23 mouse cellular contexts compared by ENCODE assay signal in genomic region chr11:57953694-57954093, GRCm38 (mm10). TPM values are rescaled to one million over a fixed set of nuclear protein-coding genes. Genes with fewer than 3 reads are reported as not detected.
DNase-seq lines count a peak whose midpoint lies in the region; ATAC-seq and TF ChIP-seq lines count a peak whose summit lies in the region.
"Had no signal": no experiment of that assay in that cellular context is flagged by ENCODE, and none has a peak within 500 bp of the region (broad histone marks: within the 10 kb centered on the region; RNA-seq: fewer than 3 reads in every experiment).

No protein-coding gene starts in this region.

- no peaks in the 10 kb centered on the region for H3K9me3 ChIP-seq in erythroblast, embryonic 14.5 days (ENCODE audit: control insufficient read depth, low read length)
- no peaks in the 10 kb centered on the region for H3K9me3 ChIP-seq in intestine, embryonic 16.5 days (ENCODE audit: control insufficient read depth, low read length)
- no peaks in the 10 kb centered on the region for H3K9me3 ChIP-seq in intestine, embryonic 15.5 days
- no peaks in the 10 kb centered on the region for H3K9me3 ChIP-seq in liver, embryonic 13.5 days (replicated peaks)
- no peaks in the 10 kb centered on the region for H3K9me3 ChIP-seq in stomach, embryonic 15.5 days
- H3K9me3 ChIP-seq: forebrain, embryonic 13.5 days; midbrain, embryonic 10.5 days; neural tube, embryonic 15.5 days had no signal

- H3K4me1 ChIP-seq in erythroblast, embryonic 14.5 days (ENCODE audit: control insufficient read depth): peaks cover 88% of the 10 kb centered on the region
- H3K4me1 ChIP-seq in intestine, embryonic 16.5 days (ENCODE audit: control insufficient read depth, insufficient read depth, low read length): no peaks in the 10 kb centered on the region
- peaks cover 4% of the 10 kb centered on the region; the same call in 1 of the 2 replicates for H3K4me1 ChIP-seq in intestine, embryonic 15.5 days (replicated peaks)
- H3K4me1 ChIP-seq in liver, embryonic 13.5 days (replicated peaks): peaks cover 94% of the 10 kb centered on the region
- no peaks in the 10 kb centered on the region for H3K4me1 ChIP-seq in stomach, embryonic 15.5 days
- no peaks in the 10 kb centered on the region for H3K4me1 ChIP-seq in cerebellum, adult 2 months (ENCODE audit: control insufficient read depth, insufficient read depth, low read length)
- H3K4me1 ChIP-seq: forebrain, embryonic 13.5 days; midbrain, embryonic 10.5 days; neural tube, embryonic 15.5 days had no signal

- H3K27ac ChIP-seq in intestine, embryonic 16.5 days (ENCODE audit: low read length): no peak overlapping the region
- no peak overlapping the region for H3K27ac ChIP-seq in intestine, embryonic 15.5 days
- H3K27ac ChIP-seq in liver, embryonic 13.5 days: peak overlapping the region; percentile 97
- H3K27ac ChIP-seq in stomach, embryonic 15.5 days: peak overlapping the region; percentile 48; the same call in 1 of the 2 replicates
- no peak overlapping the region for H3K27ac ChIP-seq in cerebellum, adult 2 months (ENCODE audit: insufficient read depth, low read length)
- H3K27ac ChIP-seq: forebrain, embryonic 13.5 days; hindbrain, embryonic 14.5 days; kidney, postnatal 0 days; left cerebral cortex, adult 2 months; midbrain, embryonic 10.5 days; neural tube, embryonic 15.5 days had no signal

- no peak for DNase-seq in liver, embryonic 13.5 days
- no peak for DNase-seq in left cerebral cortex, adult 9 months (ENCODE audit: low spot score in 2 of 2)
- DNase-seq in cerebellum, adult 2 months: no peak
- DNase-seq: adrenal gland, postnatal 25 days; cerebellum, adult 9-10 months; gastrocnemius, postnatal 10 days; heart, postnatal 4 days; kidney, adult 2 months; left cerebral cortex, postnatal 4 days; lung, adult 18-20 months; lung, postnatal 10 days; thymus, postnatal 25 days had no signal

- ATAC-seq in erythroblast, adult 5-6 weeks (replicated peaks; ENCODE audit: low FRiP score, poor library complexity, severe bottlenecking): no peak
- peak; percentile 27; the same call in 1 of the 2 replicates for ATAC-seq in intestine, embryonic 16.5 days
- no peak for ATAC-seq in intestine, embryonic 15.5 days
- ATAC-seq in liver, embryonic 13.5 days (ENCODE audit: low read depth): no peak
- ATAC-seq in stomach, embryonic 15.5 days (ENCODE audit: insufficient read depth, low FRiP score, low read depth): no peak
- ATAC-seq: forebrain, embryonic 13.5 days had no signal

- no peak for TF ChIP-seq POLR2A in cerebellum, adult 2 months (IDR thresholded peaks at IDR 0.05; ENCODE audit: borderline replicate concordance, insufficient read depth, low read length)

- H3K4me2 ChIP-seq in intestine, embryonic 16.5 days (ENCODE audit: low read depth, low read length): no peak overlapping the region
- H3K4me2 ChIP-seq in intestine, embryonic 15.5 days (replicated peaks): no peak overlapping the region
- H3K4me2 ChIP-seq in liver, embryonic 13.5 days: peak overlapping the region; percentile 66; the same call in 1 of the 2 replicates
- no peak overlapping the region for H3K4me2 ChIP-seq in stomach, embryonic 15.5 days
- H3K4me2 ChIP-seq: forebrain, embryonic 13.5 days; hindbrain, embryonic 14.5 days; neural tube, embryonic 15.5 days had no signal

- peak overlapping the region; percentile 56 for H3K4me3 ChIP-seq in erythroblast, embryonic 14.5 days (replicated peaks)
- H3K4me3 ChIP-seq in intestine, embryonic 16.5 days (ENCODE audit: low read length): no peak overlapping the region
- no peak overlapping the region for H3K4me3 ChIP-seq in intestine, embryonic 15.5 days (replicated peaks)
- no peak overlapping the region for H3K4me3 ChIP-seq in liver, embryonic 13.5 days (replicated peaks)
- H3K4me3 ChIP-seq in stomach, embryonic 15.5 days (replicated peaks): no peak overlapping the region
- H3K4me3 ChIP-seq in cerebellum, adult 2 months (replicated peaks; ENCODE audit: insufficient read depth, low read depth, low read length): no peak overlapping the region
- H3K4me3 ChIP-seq: forebrain, embryonic 13.5 days; left cerebral cortex, adult 2 months; midbrain, embryonic 10.5 days; neural tube, embryonic 15.5 days had no signal

- H3K9ac ChIP-seq in intestine, embryonic 16.5 days (ENCODE audit: low read depth, low read length): no peak overlapping the region
- no peak overlapping the region for H3K9ac ChIP-seq in intestine, embryonic 15.5 days
- peak overlapping the region; percentile 78 for H3K9ac ChIP-seq in liver, embryonic 13.5 days
- H3K9ac ChIP-seq in stomach, embryonic 15.5 days: no peak overlapping the region
- H3K9ac ChIP-seq: forebrain, embryonic 13.5 days; hindbrain, embryonic 14.5 days; neural tube, embryonic 15.5 days had no signal

- H3K36me3 ChIP-seq in erythroblast, embryonic 14.5 days (ENCODE audit: control insufficient read depth): peaks cover 8% of the 10 kb centered on the region
- H3K36me3 ChIP-seq in intestine, embryonic 16.5 days (ENCODE audit: control insufficient read depth, insufficient read depth, low read length): no peaks in the 10 kb centered on the region
- H3K36me3 ChIP-seq in intestine, embryonic 15.5 days: no peaks in the 10 kb centered on the region
- no peaks in the 10 kb centered on the region for H3K36me3 ChIP-seq in liver, embryonic 13.5 days
- H3K36me3 ChIP-seq in stomach, embryonic 15.5 days: no peaks in the 10 kb centered on the region
- H3K36me3 ChIP-seq: midbrain, embryonic 10.5 days; neural tube, embryonic 15.5 days had no signal

- WGBS in intestine, embryonic 16.5 days: 55% methylated on average over 7 of the region's 7 CpGs
- WGBS in intestine, embryonic 15.5 days: 55% methylated on average over 7 of the region's 7 CpGs
- 72% methylated on average over 7 of the region's 7 CpGs for WGBS in liver, embryonic 13.5 days (ENCODE audit: insufficient replicate concordance)
- 40% methylated on average over 7 of the region's 7 CpGs for WGBS in stomach, embryonic 15.5 days
- 80% methylated on average over 7 of the region's 7 CpGs for WGBS in cerebellum, adult 2 months

- no peaks in the 10 kb centered on the region for H3K27me3 ChIP-seq in erythroblast, embryonic 14.5 days (ENCODE audit: control insufficient read depth)
- H3K27me3 ChIP-seq in intestine, embryonic 16.5 days (replicated peaks; ENCODE audit: control insufficient read depth, insufficient read depth, low read length): no peaks in the 10 kb centered on the region
- H3K27me3 ChIP-seq in intestine, embryonic 15.5 days (replicated peaks): no peaks in the 10 kb centered on the region
- no peaks in the 10 kb centered on the region for H3K27me3 ChIP-seq in liver, embryonic 13.5 days
- H3K27me3 ChIP-seq in stomach, embryonic 15.5 days (replicated peaks): no peaks in the 10 kb centered on the region
- no peaks in the 10 kb centered on the region for H3K27me3 ChIP-seq in cerebellum, adult 2 months (ENCODE audit: control insufficient read depth, insufficient read depth, low read length)
- H3K27me3 ChIP-seq: forebrain, embryonic 13.5 days; neural tube, embryonic 15.5 days had no signal

- TF ChIP-seq CTCF in cerebellum, adult 2 months (IDR thresholded peaks at IDR 0.05; ENCODE audit: borderline replicate concordance, insufficient read depth, low read depth, low read length): no peak

RNA-seq across cellular contexts. Expression of gene Larp1, which starts 55.2 kb away (rescaled TPM):
- polyA plus RNA-seq in erythroblast, embryonic 14.5 days (2012): 31.7 and 32.8 TPM in 2 replicates
- 24.0 and 31.6 TPM in 2 replicates for total RNA-seq in erythroblast, adult 5-6 weeks (2015; ENCODE audit: low replicate concordance)
- total RNA-seq in erythroblast, adult 5-6 weeks (2017; ENCODE audit: low replicate concordance): 13.2 and 13.4 TPM in 2 replicates
- 16.5 and 16.7 TPM in 2 replicates for polyA plus RNA-seq in intestine, embryonic 16.5 days (2015; fragmentation: Nextera tagmentation; extraction: Ambion mirVana)
- polyA plus RNA-seq in intestine, embryonic 15.5 days (2015; fragmentation: Nextera tagmentation; extraction: Ambion mirVana): 21.1 and 23.5 TPM in 2 replicates
- polyA plus RNA-seq in liver, embryonic 13.5 days (2015; fragmentation: Nextera tagmentation; extraction: Ambion mirVana): 19.9 and 21.6 TPM in 2 replicates
- polyA plus RNA-seq in stomach, embryonic 15.5 days (2015; fragmentation: Nextera tagmentation; extraction: Ambion mirVana): 25.6 and 27.4 TPM in 2 replicates
- polyA plus RNA-seq in cerebellum, adult 2 months (2012; rRNA removed): 52.0 and 54.5 TPM in 2 replicates

Comparison
In these comparisons a context has a peak if more than half of its experiments do, and no peak if none do; other contexts are left out.
1. H3K27ac ChIP-seq: peak in liver, embryonic 13.5 days (single experiment) and stomach, embryonic 15.5 days (single experiment); none in intestine, embryonic 16.5 days (single experiment), intestine, embryonic 15.5 days (single experiment) and cerebellum, adult 2 months (single experiment).